Mouse (Mus musculus) MEL (cell line): Measurements from ENCODE around the gene Cep68. TPM values are rescaled to one million over a fixed set of nuclear protein-coding genes. Genes with fewer than 3 reads are reported as not detected.
A peak's percentile ranks its signal among the peaks of the same experiment; 100 is the strongest.

Experiments
- DNase-seq: peaks from one replicate; pipeline ENCODE4 v3.0.0; 2011; ENCODE audit warnings: low read depth, low spot score
- H3K27ac ChIP-seq: 2 replicates; pipeline ENCODE4 v1.5.1; 2012; ENCODE audit warnings: low read depth, mild to moderate bottlenecking, control low read depth, low read length, moderate library complexity; ENCODE audit not compliant: control insufficient read depth
- H3K27me3 ChIP-seq, 2 experiments: fragments of 150-350 bp in 1 of 2; sonication (generic) in 1 of 2; 2 replicates each; pipeline ENCODE4 v1.6.1; 2012; ENCODE audit warnings: low read length in 2 of 2, mild to moderate bottlenecking in 2 of 2, improper control_type of control experiment in 1 of 2, moderate library complexity in 1 of 2; ENCODE audit not compliant: insufficient read depth in 2 of 2, control insufficient read depth in 1 of 2
- H3K36me3 ChIP-seq, 2 experiments: 2 replicates each; pipeline ENCODE4 v1.6.1; 2012 to 2014; ENCODE audit warnings: low read length in 2 of 2, improper control_type of control experiment in 1 of 2, inconsistent platforms in 1 of 2, mild to moderate bottlenecking in 1 of 2; ENCODE audit not compliant: insufficient read depth in 2 of 2, control insufficient read depth in 1 of 2
- H3K4me1 ChIP-seq, 2 experiments: fragments of 150-350 bp in 1 of 2; sonication (generic) in 1 of 2; 2 replicates each; pipeline ENCODE4 v1.6.1; 2012; ENCODE audit warnings: low read length in 2 of 2, improper control_type of control experiment in 1 of 2, mild to moderate bottlenecking in 1 of 2; ENCODE audit not compliant: insufficient read depth in 2 of 2, control insufficient read depth in 1 of 2
- H3K4me3 ChIP-seq, 2 experiments: fragments of 150-350 bp in 1 of 2; sonication (generic) in 1 of 2; 2 replicates each; pipeline ENCODE4 v1.5.1; 2012; ENCODE audit warnings: low read depth in 2 of 2, low read length in 2 of 2, mild to moderate bottlenecking in 2 of 2, moderate library complexity in 2 of 2, control low read depth in 1 of 2, improper control_type of control experiment in 1 of 2; ENCODE audit not compliant: control insufficient read depth in 1 of 2, insufficient read depth in 1 of 2
- H3K79me2 ChIP-seq: 2 replicates; pipeline ENCODE4 v1.6.1; 2012; ENCODE audit warnings: mild to moderate bottlenecking, low read length, moderate library complexity; ENCODE audit not compliant: control insufficient read depth, poor library complexity, insufficient read depth
- H3K9ac ChIP-seq: 2 replicates; pipeline ENCODE4 v1.6.1; 2012; ENCODE audit warnings: low read depth, mild to moderate bottlenecking, control low read depth, low read length, moderate library complexity; ENCODE audit not compliant: control insufficient read depth, poor library complexity, severe bottlenecking
- H3K9me3 ChIP-seq: fragments of 150-350 bp; sonication (generic); replicated peaks from 2 replicates; pipeline ENCODE4 v1.6.1; 2012; ENCODE audit warnings: mild to moderate bottlenecking, low read length, improper control_type of control experiment, moderate library complexity; ENCODE audit not compliant: insufficient read depth
- CTCF ChIP-seq, 3 experiments: IDR thresholded peaks in 2 of 3; conservative IDR thresholded peaks in 1 of 3; 2 replicates each; pipeline ENCODE4 v1.5.1; 2011 to 2012; ENCODE audit warnings: low read length in 3 of 3, low read depth in 2 of 3, mild to moderate bottlenecking in 2 of 3, improper control_type of control experiment in 1 of 3, inconsistent platforms in 1 of 3, mixed read lengths in 1 of 3, moderate library complexity in 1 of 3; ENCODE audit not compliant: control insufficient read depth in 1 of 3, insufficient read depth in 1 of 3, poor library complexity in 1 of 3, severe bottlenecking in 1 of 3
- ETS1 ChIP-seq: IDR thresholded peaks from 2 replicates; pipeline ENCODE4 v1.6.1; 2012; ENCODE audit warnings: low read depth, mild to moderate bottlenecking, inconsistent platforms, low read length, improper control_type of control experiment, moderate library complexity
- GATA1 ChIP-seq: IDR thresholded peaks from 2 replicates; pipeline ENCODE4 v1.6.1; 2011; ENCODE audit warnings: low read depth, low read length, improper control_type of control experiment
- KAT2A ChIP-seq: conservative IDR thresholded peaks from 2 replicates; pipeline ENCODE4 v1.6.1; 2012; ENCODE audit warnings: low read depth, low read length, improper control_type of control experiment, inconsistent platforms
- MEF2A ChIP-seq: IDR thresholded peaks from 2 replicates; pipeline ENCODE4 v1.6.1; 2014; ENCODE audit warnings: low read depth, mild to moderate bottlenecking, inconsistent platforms, low read length, improper control_type of control experiment; ENCODE audit not compliant: poor library complexity, insufficient replicate concordance, severe bottlenecking; ENCODE audit errors: extremely low read depth
- MXI1 ChIP-seq: IDR thresholded peaks from 2 replicates; pipeline ENCODE4 v1.6.1; 2011; ENCODE audit warnings: mild to moderate bottlenecking, low read depth, low read length, improper control_type of control experiment
- MYC ChIP-seq: IDR thresholded peaks from 2 replicates; pipeline ENCODE4 v1.6.1; 2011; ENCODE audit warnings: low read depth, mild to moderate bottlenecking, low read length, improper control_type of control experiment, moderate library complexity
- POLR2A ChIP-seq, 2 experiments: IDR thresholded peaks; 2 replicates each; pipeline ENCODE4 v1.6.1; 2011 to 2012; ENCODE audit warnings: low read length in 2 of 2, mild to moderate bottlenecking in 2 of 2, control low read depth in 1 of 2, improper control_type of control experiment in 1 of 2, low read depth in 1 of 2, moderate library complexity in 1 of 2; ENCODE audit not compliant: control insufficient read depth in 1 of 2, insufficient read depth in 1 of 2, poor library complexity in 1 of 2
- RAD21 ChIP-seq: IDR thresholded peaks from 2 replicates; pipeline ENCODE4 v1.6.1; 2011; ENCODE audit warnings: mild to moderate bottlenecking, low read depth, low read length, improper control_type of control experiment
- RCOR1 ChIP-seq: IDR thresholded peaks from 2 replicates; pipeline ENCODE4 v1.6.1; 2012; ENCODE audit warnings: low read depth, mild to moderate bottlenecking, inconsistent platforms, low read length, improper control_type of control experiment
- SMC3 ChIP-seq: IDR thresholded peaks from 2 replicates; pipeline ENCODE4 v1.6.1; 2011; ENCODE audit warnings: low read depth, low read length, improper control_type of control experiment
- TAL1 ChIP-seq: IDR thresholded peaks from 2 replicates; pipeline ENCODE4 v1.6.1; 2012; ENCODE audit warnings: mild to moderate bottlenecking, inconsistent platforms, low read length, moderate library complexity, mixed read lengths
- TBP ChIP-seq: IDR thresholded peaks from 2 replicates; pipeline ENCODE4 v1.8.0; 2011; ENCODE audit warnings: low read depth, low read length, improper control_type of control experiment
- TCF12 ChIP-seq: IDR thresholded peaks from 2 replicates; pipeline ENCODE4 v1.6.1; 2014; ENCODE audit warnings: low read depth, mild to moderate bottlenecking, inconsistent platforms, low read length, improper control_type of control experiment, moderate library complexity
- USF1 ChIP-seq: IDR thresholded peaks from 2 replicates; pipeline ENCODE4 v1.6.1; 2014; ENCODE audit warnings: low read depth, mild to moderate bottlenecking, inconsistent platforms, low read length, improper control_type of control experiment, moderate library complexity
- ZC3H11A ChIP-seq: IDR thresholded peaks from 2 replicates; pipeline ENCODE4 v1.6.1; 2012; ENCODE audit warnings: low read depth, mild to moderate bottlenecking, inconsistent platforms, low read length, improper control_type of control experiment
- ZNF384 ChIP-seq: IDR thresholded peaks from 2 replicates; pipeline ENCODE4 v1.6.1; 2012; ENCODE audit warnings: low read depth, mild to moderate bottlenecking, inconsistent platforms, low read length, improper control_type of control experiment
- polyA plus RNA-seq, 2 experiments: library from polyadenylated mRNA; stranded (reverse) in 1 of 2; unstranded in 1 of 2; fragments of >175 nt in 1 of 2; fragments of >200 nt in 1 of 2; gene quantifications; 2 replicates each; pipeline versions ENCODE4 v1.2.1 to v1.2.4; 2012; ENCODE audit warnings: low replicate concordance in 2 of 2, low read depth in 1 of 2; ENCODE audit not compliant: insufficient read length in 2 of 2, insufficient read depth in 1 of 2, missing spikeins in 1 of 2
- total RNA-seq: library from RNA; depleted of rRNA; stranded (reverse); fragments of 300-350 nt; gene quantifications from 2 replicates; pipeline ENCODE4 v1.2.3, GENCODE M21; 2012

Cep68 gene
- total and polyA plus RNA-seq, 3 experiments = 22.2 to 24.7 TPM; not detected in 1

DNA sequence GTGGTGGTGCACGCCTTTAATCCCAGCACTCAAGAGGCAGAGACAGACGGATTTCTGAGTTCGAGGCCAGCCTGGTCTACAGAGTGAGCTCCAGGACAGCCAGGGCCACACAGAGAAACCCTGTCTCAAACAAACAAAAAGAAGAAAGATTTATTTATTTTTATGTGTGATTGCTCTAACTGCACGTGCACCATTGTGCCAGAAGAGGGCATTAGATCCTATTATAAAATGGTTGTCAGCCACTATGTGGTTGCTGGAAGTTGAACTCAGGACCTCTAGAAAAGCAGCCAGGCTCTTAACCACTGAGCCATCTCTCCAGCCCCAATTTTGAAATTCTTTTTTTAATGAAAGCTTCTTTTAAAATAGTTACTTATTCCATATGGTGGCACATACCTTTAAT lies 32.8 kb downstream of the Cep68 start:
- Histone ChIP-seq H3K4me3 (no peak overlapping the region), H3K27me3 (no peaks in the 10 kb centered on the region), H3K9ac (no peak overlapping the region), H3K79me2 (peaks cover 48% of the 10 kb centered on the region), H3K36me3 (peaks cover 23 to 46% of the 10 kb centered on the region in 2 experiments), H3K27ac (no peak overlapping the region), H3K9me3 (no peaks in the 10 kb centered on the region), H3K4me1 (peaks cover 3 to 7% of the 10 kb centered on the region in 2 experiments; a peak in 3 of 4 replicates)
- DNase-seq = peak; percentile 64
- TF ChIP-seq RCOR1 (no peak), POLR2A (IDR thresholded peaks at IDR 0.05; ENCODE audit: control insufficient read depth in 1 of 2, insufficient read depth in 1 of 2, low read depth in 1 of 2, low read length in 2 of 2, poor library complexity in 1 of 2) (no peak), USF1 (no peak), MEF2A (no peak), CTCF (IDR thresholded peaks at IDR 0.05 in 2 of 3, conservative IDR thresholded peaks at IDR 0.05 in 1 of 3; ENCODE audit: control insufficient read depth in 1 of 3, insufficient read depth in 1 of 3, low read depth in 2 of 3, low read length in 3 of 3, poor library complexity in 1 of 3, severe bottlenecking in 1 of 3) (peak; percentile 25 to 52 (median 31); a peak in 4 of 6 replicates), GATA1 (no peak), MYC (0 out of 2 replicates have a peak, but pooled peaks have one; percentile 39), TCF12 (no peak), ZC3H11A (peak; percentile 31; the same call in 1 of the 2 replicates), RAD21 (peak; percentile 34), MXI1 (no peak), ZNF384 (peak; percentile 67), SMC3 (peak; percentile 46), TAL1 (no peak)

DNA sequence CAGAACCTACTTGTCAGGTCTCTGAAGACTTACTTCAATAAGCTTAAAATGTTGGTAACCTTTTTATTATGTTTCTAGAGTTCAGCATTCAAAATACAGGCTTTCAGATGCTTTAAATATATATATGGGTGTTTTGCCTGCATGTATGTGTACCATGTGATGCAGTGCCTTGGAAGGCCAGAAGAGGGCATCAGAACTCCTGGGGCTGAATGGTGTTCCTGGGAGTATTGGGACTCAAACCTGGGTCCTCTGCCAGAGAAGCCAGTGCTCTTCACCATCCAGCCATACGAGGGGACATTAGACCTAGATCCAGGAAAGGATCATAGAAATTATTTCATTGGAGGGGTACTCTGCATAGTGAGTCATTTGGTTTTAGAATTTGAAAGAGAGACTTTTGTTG lies 34.5 kb downstream of the Cep68 start:
- Histone ChIP-seq H3K36me3 (peaks cover 34 to 37% of the 10 kb centered on the region in 2 experiments), H3K27ac (no peak overlapping the region), H3K4me1 (peaks cover 11 to 17% of the 10 kb centered on the region in 2 experiments), H3K27me3 (no peaks in the 10 kb centered on the region), H3K4me3 (no peak overlapping the region), H3K9ac (no peak overlapping the region), H3K9me3 (no peaks in the 10 kb centered on the region), H3K79me2 (peaks cover 60% of the 10 kb centered on the region)
- DNase-seq = peak; percentile 63
- TF ChIP-seq SMC3 (0 out of 2 replicates have a peak, but pooled peaks have one; percentile 7), RAD21 (peak; percentile 3), USF1 (peak; percentile 67), CTCF (IDR thresholded peaks at IDR 0.05 in 2 of 3, conservative IDR thresholded peaks at IDR 0.05 in 1 of 3; ENCODE audit: control insufficient read depth in 1 of 3, insufficient read depth in 1 of 3, low read depth in 2 of 3, low read length in 3 of 3, poor library complexity in 1 of 3, severe bottlenecking in 1 of 3) (peak; percentile 61 to 68 (median 65)), KAT2A (no peak), ETS1 (no peak), RCOR1 (no peak), TBP (no peak)
